Mouse (Mus musculus): Measurements from ENCODE around the gene Cxcl3. TPM values are rescaled to one million over a fixed set of nuclear protein-coding genes. Genes with fewer than 3 reads are reported as not detected.

Cxcl3 gene
- polyA plus RNA-seq (2015; fragmentation: Nextera tagmentation; extraction: Ambion mirVana), result not detected in 2 replicates

- Histone ChIP-seq H3K27me3 (replicated peaks) (no peaks in the 10 kb centered on the region), H3K27ac (no peak within 1 kb of the TSS), H3K36me3 (no peaks in the 10 kb centered on the region), H3K9me3 (no peaks in the 10 kb centered on the region), H3K9ac (no peak within 1 kb of the TSS; the same call in 1 of the 2 replicates), H3K4me1 (peaks cover 7% of the 10 kb centered on the region; the same call in 1 of the 2 replicates), H3K4me2 (peak within 1 kb of the TSS; percentile 73), H3K4me3 (replicated peaks) (peak within 1 kb of the TSS; percentile 32)
- peak; percentile 83 for ATAC-seq (ENCODE audit: insufficient read depth, low FRiP score, low read depth)
- whole genome bisulfite sequencing, result 17% methylated on average over 26 of the region's 26 CpGs
Observed at GRCm38 (mm10) chr5:90785659-90786588, at the start of gene Cxcl3. TSS of gene Cxcl3 (plus strand) at chr5:90786103.

- no peak for ATAC-seq (ENCODE audit: insufficient read depth, low FRiP score, low read depth)
- no peak overlapping the region for H3K4me3 ChIP-seq (replicated peaks)
- H3K27ac ChIP-seq, result no peak overlapping the region
- H3K9me3 ChIP-seq, result no peaks in the 10 kb centered on the region
- H3K36me3 ChIP-seq, result no peaks in the 10 kb centered on the region
- H3K4me2 ChIP-seq, result no peak overlapping the region
- no peaks in the 10 kb centered on the region for H3K4me1 ChIP-seq
- WGBS, result 75% methylated on average over 4 of the region's 4 CpGs
- H3K27me3 ChIP-seq (replicated peaks), result no peaks in the 10 kb centered on the region
- no peak overlapping the region for H3K9ac ChIP-seq
Observed at GRCm38 (mm10) chr5:90742029-90742428, 43.9 kb upstream of the Cxcl3 start.

GRCm38 (mm10) chr5:90753934-90754333, 32.0 kb upstream of the Cxcl3 start:
- Histone ChIP-seq H3K4me1 (peaks cover 8% of the 10 kb centered on the region; the same call in 1 of the 2 replicates), H3K27me3 (replicated peaks) (no peaks in the 10 kb centered on the region), H3K9ac (no peak overlapping the region), H3K4me2 (no peak overlapping the region), H3K27ac (no peak overlapping the region), H3K4me3 (replicated peaks) (no peak overlapping the region), H3K9me3 (no peaks in the 10 kb centered on the region), H3K36me3 (no peaks in the 10 kb centered on the region)
- no peak for ATAC-seq (ENCODE audit: insufficient read depth, low FRiP score, low read depth)
- WGBS, result 81% methylated on average over 1 of the region's 1 CpGs

DNA sequence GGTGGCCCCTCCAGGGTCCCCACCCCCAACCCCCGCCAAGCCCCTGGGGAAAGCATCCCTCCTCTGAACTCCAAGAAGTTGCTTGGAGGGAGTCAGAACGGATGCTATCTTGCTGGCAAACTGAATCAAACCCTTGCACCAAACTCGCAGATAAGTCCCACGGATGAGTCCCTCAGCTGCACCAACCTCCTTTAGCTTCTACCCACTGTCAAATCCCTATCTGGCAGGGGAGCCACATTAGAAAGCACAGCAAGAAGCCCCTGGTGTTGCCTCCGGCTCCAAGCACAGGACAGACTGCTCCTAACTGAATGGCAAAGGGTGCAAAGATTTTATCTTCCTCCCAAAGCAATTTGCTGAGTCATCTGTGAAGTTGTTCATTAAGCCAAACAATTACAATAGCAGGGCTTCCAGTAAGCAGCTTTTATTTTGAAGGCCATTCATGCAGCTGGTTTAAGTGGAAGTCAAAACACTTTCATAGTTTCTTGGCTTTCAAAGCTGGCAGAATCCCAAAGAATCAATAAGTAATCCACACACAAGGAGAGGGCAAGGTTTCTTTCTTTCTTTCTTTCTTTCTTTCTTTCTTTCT, 27.8 kb upstream of the Cxcl3 start:
- WGBS, result 36% methylated on average over 5 of the region's 5 CpGs
- H3K9me3 ChIP-seq, result no peaks in the 10 kb centered on the region
- peaks cover 15% of the 10 kb centered on the region; the same call in 1 of the 2 replicates for H3K4me1 ChIP-seq
- H3K27ac ChIP-seq, result no peak overlapping the region
- H3K4me3 ChIP-seq (replicated peaks), result no peak overlapping the region
- no peaks in the 10 kb centered on the region for H3K36me3 ChIP-seq
- H3K27me3 ChIP-seq (replicated peaks), result 0 out of 2 replicates have a peak, but pooled peaks cover 6% of the 10 kb centered on the region
- H3K4me2 ChIP-seq, result 0 out of 2 replicates have a peak overlapping the region, but pooled peaks have one; percentile 13
- no peak for ATAC-seq (ENCODE audit: insufficient read depth, low FRiP score, low read depth)
- no peak overlapping the region for H3K9ac ChIP-seq

GRCm38 (mm10) chr5:90759077-90760065, 26.5 kb upstream of the Cxcl3 start, which contains the start of gene Cxcl5:
TSS of gene Cxcl5 (plus strand) at chr5:90759360.
- no peak for ATAC-seq (ENCODE audit: insufficient read depth, low FRiP score, low read depth)

DNA sequence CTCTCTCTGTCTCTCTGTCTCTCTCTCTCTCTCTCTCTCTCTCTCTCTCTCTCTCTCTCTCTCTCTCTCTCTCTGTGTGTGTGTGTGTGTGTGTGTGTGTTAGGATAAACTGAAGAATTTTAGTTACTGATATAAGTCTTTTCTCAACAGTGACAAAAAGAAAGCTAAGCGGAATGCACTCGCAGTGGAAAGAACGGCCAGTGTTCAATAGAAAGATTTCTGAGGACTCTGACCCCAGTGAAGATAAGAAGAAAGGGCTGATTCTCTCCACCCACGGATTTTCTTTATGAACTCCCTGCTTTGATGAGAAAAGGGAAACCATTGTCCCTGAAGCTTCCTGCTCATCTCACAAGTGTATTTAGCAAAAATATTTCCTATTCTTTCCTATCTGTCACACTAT, 25.6 kb upstream of the Cxcl3 start:
- Histone ChIP-seq H3K4me2 (no peak overlapping the region), H3K27ac (no peak overlapping the region), H3K27me3 (replicated peaks) (0 out of 2 replicates have a peak, but pooled peaks cover 6% of the 10 kb centered on the region), H3K4me1 (peaks cover 15% of the 10 kb centered on the region; the same call in 1 of the 2 replicates), H3K36me3 (no peaks in the 10 kb centered on the region), H3K9ac (no peak overlapping the region), H3K4me3 (replicated peaks) (no peak overlapping the region), H3K9me3 (no peaks in the 10 kb centered on the region)
- ATAC-seq (ENCODE audit: insufficient read depth, low FRiP score, low read depth), result no peak
- 40% methylated on average over 4 of the region's 4 CpGs for WGBS

More at GRCm38 (mm10) chr5:90759077-90760065, 26.5 kb upstream of the Cxcl3 start, which contains the start of gene Cxcl5:
- H3K36me3 ChIP-seq, result no peaks in the 10 kb centered on the region
- H3K9me3 ChIP-seq, result no peaks in the 10 kb centered on the region
- H3K27me3 ChIP-seq (replicated peaks), result 0 out of 2 replicates have a peak, but pooled peaks cover 6% of the 10 kb centered on the region
- H3K4me1 ChIP-seq, result peaks cover 15% of the 10 kb centered on the region; the same call in 1 of the 2 replicates
- 4% methylated on average over 32 of the region's 32 CpGs for WGBS
- H3K4me2 ChIP-seq, result peak within 1 kb of the TSS; percentile 64
- no peak within 1 kb of the TSS for H3K27ac ChIP-seq
- H3K9ac ChIP-seq, result no peak within 1 kb of the TSS
- H3K4me3 ChIP-seq (replicated peaks), result peak within 1 kb of the TSS; percentile 34

DNA sequence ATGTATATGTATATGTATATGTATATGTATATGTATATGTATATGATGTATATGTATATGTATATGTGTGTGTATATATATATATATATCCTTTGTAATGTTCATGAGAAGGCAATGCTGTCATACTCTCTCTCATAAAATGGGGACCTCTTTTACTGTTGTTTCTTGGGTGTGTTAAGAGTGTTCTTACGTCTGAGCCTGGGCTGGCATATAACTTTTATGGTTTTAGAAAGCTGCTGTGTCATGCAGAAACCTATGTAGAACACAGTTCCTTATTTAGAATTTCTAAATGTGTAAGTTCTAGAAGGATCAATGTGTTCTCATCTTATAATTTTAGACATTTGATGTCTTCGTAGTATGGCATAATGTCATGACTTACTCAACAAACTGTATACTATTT, 25.1 kb upstream of the Cxcl3 start:
- no peak for ATAC-seq (ENCODE audit: insufficient read depth, low FRiP score, low read depth)
- Histone ChIP-seq H3K4me1 (peaks cover 15% of the 10 kb centered on the region; the same call in 1 of the 2 replicates), H3K9ac (no peak overlapping the region), H3K9me3 (no peaks in the 10 kb centered on the region), H3K4me2 (no peak overlapping the region), H3K27me3 (replicated peaks) (0 out of 2 replicates have a peak, but pooled peaks cover 6% of the 10 kb centered on the region), H3K4me3 (replicated peaks) (no peak overlapping the region), H3K27ac (no peak overlapping the region), H3K36me3 (no peaks in the 10 kb centered on the region)
- 89% methylated on average over 2 of the region's 2 CpGs for WGBS

DNA sequence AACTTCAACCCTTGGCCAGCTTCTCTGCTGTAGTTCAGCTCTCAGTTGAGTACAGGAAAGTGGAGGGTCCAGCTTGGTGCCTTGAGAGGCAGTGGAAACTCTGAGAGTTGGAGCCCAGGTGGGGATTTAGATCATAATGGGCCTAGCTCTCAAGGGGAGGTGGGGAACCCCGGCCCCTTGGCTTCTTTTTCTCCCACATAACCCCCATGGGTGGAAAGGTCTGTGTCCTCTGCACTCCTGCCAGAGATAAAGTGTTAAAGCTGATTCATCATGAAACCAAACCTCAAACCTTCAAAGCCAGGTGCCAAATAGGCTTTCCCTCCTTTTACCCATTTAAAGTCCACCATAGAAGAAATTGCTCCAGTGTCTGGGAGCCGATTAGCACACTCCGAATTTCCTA, 24.1 kb upstream of the Cxcl3 start:
- Histone ChIP-seq H3K4me3 (replicated peaks) (no peak overlapping the region), H3K27ac (no peak overlapping the region)

DNA sequence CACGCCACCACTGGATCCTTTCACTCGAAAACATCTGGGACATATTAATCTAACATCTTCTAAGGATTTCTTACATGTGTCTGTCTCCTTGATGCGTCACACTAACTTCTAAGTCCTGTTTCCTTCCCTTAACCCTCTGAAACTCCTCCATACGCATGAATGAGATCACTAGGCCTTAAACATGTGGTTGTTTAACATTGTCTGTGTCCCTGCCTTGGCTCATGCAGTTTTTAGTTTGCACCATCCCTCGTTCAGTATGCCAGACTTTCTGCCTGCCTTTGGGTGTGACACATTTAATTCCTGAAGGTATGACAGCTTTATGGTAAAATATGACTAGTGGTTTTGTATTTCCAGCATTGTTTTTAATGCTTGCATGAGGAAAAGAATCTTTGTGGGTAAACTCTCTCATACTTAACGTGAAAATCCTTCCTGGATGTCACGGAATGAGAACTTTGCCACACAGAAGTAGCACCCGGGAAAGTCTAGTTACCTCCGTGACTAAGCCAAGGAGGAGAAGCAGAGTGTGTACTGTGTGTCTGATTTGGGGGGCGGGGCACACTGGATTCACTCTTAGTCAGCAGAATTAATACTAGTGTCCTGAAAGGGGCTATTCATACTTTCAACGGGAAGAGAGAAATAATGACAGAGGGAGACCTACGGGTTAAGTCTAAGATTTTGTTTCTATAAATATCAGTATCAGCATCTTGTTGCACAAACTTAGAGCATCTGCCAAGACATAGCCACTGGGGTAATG, 21.8 kb upstream of the Cxcl3 start:
- Histone ChIP-seq H3K9me3 (no peaks in the 10 kb centered on the region), H3K4me3 (replicated peaks) (no peak overlapping the region), H3K4me2 (no peak overlapping the region), H3K27me3 (replicated peaks) (0 out of 2 replicates have a peak, but pooled peaks cover 6% of the 10 kb centered on the region), H3K4me1 (peaks cover 5% of the 10 kb centered on the region; the same call in 1 of the 2 replicates), H3K9ac (no peak overlapping the region), H3K36me3 (no peaks in the 10 kb centered on the region), H3K27ac (no peak overlapping the region)
- 67% methylated on average over 12 of the region's 12 CpGs for WGBS
- ATAC-seq (ENCODE audit: insufficient read depth, low FRiP score, low read depth), result no peak

More for the DNA sequence above, 24.1 kb upstream of the Cxcl3 start:
- Histone ChIP-seq H3K4me1 (peaks cover 15% of the 10 kb centered on the region; the same call in 1 of the 2 replicates), H3K9ac (no peak overlapping the region), H3K9me3 (no peaks in the 10 kb centered on the region), H3K4me2 (no peak overlapping the region), H3K36me3 (no peaks in the 10 kb centered on the region), H3K27me3 (replicated peaks) (0 out of 2 replicates have a peak, but pooled peaks cover 6% of the 10 kb centered on the region)
- 85% methylated on average over 3 of the region's 3 CpGs for WGBS
- ATAC-seq (ENCODE audit: insufficient read depth, low FRiP score, low read depth), result no peak

DNA sequence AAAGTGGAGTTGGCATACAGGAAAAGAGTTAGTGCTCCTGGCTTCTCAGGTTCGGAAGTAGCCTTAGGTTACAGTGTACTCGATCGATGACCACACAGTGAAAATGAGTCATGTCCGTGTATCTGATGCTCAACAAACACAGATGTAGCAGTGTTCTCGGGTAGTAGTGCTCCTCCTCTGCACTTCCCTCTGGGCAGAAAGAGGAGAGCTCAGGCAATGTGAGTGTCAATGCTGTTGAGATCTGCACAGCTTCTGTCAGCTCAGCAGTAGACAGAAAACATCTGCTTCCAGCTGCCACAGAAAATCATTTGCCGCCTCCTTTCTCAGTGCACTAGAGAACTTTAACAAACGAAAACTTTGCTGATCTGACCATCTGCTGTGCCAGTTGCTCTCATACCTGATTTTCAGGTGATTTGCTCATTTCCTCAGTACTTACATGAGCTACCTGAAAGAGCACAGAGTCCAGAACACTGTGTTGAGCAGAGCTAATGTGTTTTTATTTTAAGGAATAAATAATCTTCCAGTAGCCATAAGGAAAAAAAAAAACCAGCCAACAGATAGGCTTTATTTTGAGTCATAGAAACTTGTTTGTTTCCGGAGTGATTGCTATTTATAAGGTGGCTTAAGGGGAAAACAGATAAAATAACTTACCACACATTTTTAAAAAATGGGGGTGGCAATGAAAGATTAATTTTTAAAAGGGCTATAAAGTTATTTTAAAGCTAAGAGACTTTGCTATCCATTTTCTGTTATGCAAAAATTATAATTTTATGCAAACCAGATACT, 19.9 kb upstream of the Cxcl3 start:
- Histone ChIP-seq H3K9ac (no peak overlapping the region), H3K4me2 (no peak overlapping the region), H3K4me1 (no peaks in the 10 kb centered on the region), H3K27ac (no peak overlapping the region), H3K36me3 (no peaks in the 10 kb centered on the region), H3K4me3 (replicated peaks) (no peak overlapping the region), H3K9me3 (no peaks in the 10 kb centered on the region), H3K27me3 (replicated peaks) (no peaks in the 10 kb centered on the region)
- 31% methylated on average over 8 of the region's 8 CpGs for whole genome bisulfite sequencing
- ATAC-seq (ENCODE audit: insufficient read depth, low FRiP score, low read depth), result peak; percentile 58; the same call in 1 of the 2 replicates
